ENCODE assay signal across 8 mouse cellular contexts in genomic region chr12:76405971-76406370, GRCm38 (mm10). TPM values are rescaled to one million over a fixed set of nuclear protein-coding genes. Genes with fewer than 3 reads are reported as not detected.
DNase-seq lines count a peak whose midpoint lies in the region; ATAC-seq and TF ChIP-seq lines count a peak whose summit lies in the region.

No protein-coding gene starts in this region.

- peak; percentile 9 for DNase-seq in layer of hippocampus, postnatal 36 days
- DNase-seq in layer of hippocampus, adult 9-11 months = no peak
- peak; percentile 30 for DNase-seq in retina, postnatal 1 day
- DNase-seq in right cerebral cortex, postnatal 10 days (ENCODE audit: low spot score in 2 of 2) = no peak
- no peak for DNase-seq in layer of hippocampus, postnatal 25 days (ENCODE audit: extremely low spot score in 1 of 2, low spot score in 1 of 2)

- no peak for ATAC-seq in heart, embryonic 13.5 days (ENCODE audit: extremely low read depth, insufficient number of reproducible peaks, low FRiP score, low TSS enrichment)
- no peak for ATAC-seq in limb, embryonic 13.5 days (ENCODE audit: low FRiP score, low read depth)

- H3K9ac ChIP-seq in heart, embryonic 13.5 days = peak overlapping the region; percentile 77
- 0 out of 2 replicates have a peak overlapping the region, but pooled peaks have one; percentile 13 for H3K9ac ChIP-seq in limb, embryonic 13.5 days

- H3K27me3 ChIP-seq in heart, embryonic 13.5 days (replicated peaks) = peaks cover 35% of the 10 kb centered on the region
- H3K27me3 ChIP-seq in limb, embryonic 13.5 days = peaks cover 42% of the 10 kb centered on the region

- no peak for TF ChIP-seq CTCF in cortical plate, adult 2 months (IDR thresholded peaks at IDR 0.05; ENCODE audit: extremely low read depth, insufficient read depth, low read length)

- WGBS in heart, embryonic 13.5 days = 3% methylated on average over 23 of the region's 23 CpGs
- 2% methylated on average over 23 of the region's 23 CpGs for WGBS in limb, embryonic 13.5 days

- H3K4me3 ChIP-seq in cortical plate, adult 2 months (ENCODE audit: insufficient read depth, low read length) = peak overlapping the region; percentile 71
- peak overlapping the region; percentile 61 for H3K4me3 ChIP-seq in heart, embryonic 13.5 days
- peak overlapping the region; percentile 65 for H3K4me3 ChIP-seq in limb, embryonic 13.5 days

- H3K36me3 ChIP-seq in heart, embryonic 13.5 days = no peaks in the 10 kb centered on the region
- H3K36me3 ChIP-seq in limb, embryonic 13.5 days = no peaks in the 10 kb centered on the region

- H3K27ac ChIP-seq in cortical plate, adult 2 months (ENCODE audit: insufficient read depth, low read length) = no peak overlapping the region
- H3K27ac ChIP-seq in heart, embryonic 13.5 days (replicated peaks) = no peak overlapping the region
- no peak overlapping the region for H3K27ac ChIP-seq in limb, embryonic 13.5 days

- H3K9me3 ChIP-seq in heart, embryonic 13.5 days = no peaks in the 10 kb centered on the region
- H3K9me3 ChIP-seq in limb, embryonic 13.5 days = no peaks in the 10 kb centered on the region

- TF ChIP-seq POLR2A in cortical plate, adult 2 months (IDR thresholded peaks at IDR 0.05; ENCODE audit: extremely low read depth, insufficient read depth, low read length) = no peak

- H3K4me1 ChIP-seq in cortical plate, adult 2 months (ENCODE audit: control insufficient read depth, insufficient read depth, low read length) = peaks cover 3% of the 10 kb centered on the region; the same call in 1 of the 2 replicates
- peaks cover 26% of the 10 kb centered on the region for H3K4me1 ChIP-seq in heart, embryonic 13.5 days
- peaks cover 24% of the 10 kb centered on the region for H3K4me1 ChIP-seq in limb, embryonic 13.5 days

- H3K4me2 ChIP-seq in heart, embryonic 13.5 days = peak overlapping the region; percentile 97
- H3K4me2 ChIP-seq in limb, embryonic 13.5 days (replicated peaks) = peak overlapping the region; percentile 87

RNA-seq across cellular contexts. Expression of gene Hspa2, which starts 2.0 kb away (rescaled TPM):
- 100 to 1,000 TPM; 109 to 116 TPM for total RNA-seq in layer of hippocampus, postnatal 36 days (2021)
- 47.8 and 52.5 TPM in 2 replicates for polyA plus RNA-seq in cortical plate, adult 2 months (2012; rRNA removed)
- 15.1 and 15.5 TPM in 2 replicates for polyA plus RNA-seq in heart, embryonic 13.5 days (2015; fragmentation: Nextera tagmentation; extraction: Ambion mirVana)
- 6.7 TPM in 2 replicates for polyA plus RNA-seq in limb, embryonic 13.5 days (2015; fragmentation: Nextera tagmentation; extraction: Ambion mirVana)
- 100 to 1,000 TPM; 106 to 116 TPM for total RNA-seq in layer of hippocampus, postnatal 25 days (2021)

RNA-seq across cellular contexts. Expression of gene Ppp1r36, which starts 11.4 kb away (rescaled TPM):
- total RNA-seq in layer of hippocampus, postnatal 36 days (2021) = 1 to 10 TPM; 1.7 to 1.8 TPM
- polyA plus RNA-seq in cortical plate, adult 2 months (2012; rRNA removed) = 1.3 and 1.8 TPM in 2 replicates
- polyA plus RNA-seq in heart, embryonic 13.5 days (2015; fragmentation: Nextera tagmentation; extraction: Ambion mirVana) = 2.0 and 3.1 TPM in 2 replicates
- 4.5 and 4.8 TPM in 2 replicates for polyA plus RNA-seq in limb, embryonic 13.5 days (2015; fragmentation: Nextera tagmentation; extraction: Ambion mirVana)
- 1 to 10 TPM in 1 of 2 experiments, under 1 TPM in 1; 0.92 to 1.5 TPM for total RNA-seq in layer of hippocampus, postnatal 25 days (2021)

RNA-seq across cellular contexts. Expression of gene Zbtb1, which starts 35.9 kb away (rescaled TPM):
- total RNA-seq in layer of hippocampus, postnatal 36 days (2021) = 1 to 10 TPM; 7.3 to 8.7 TPM
- 3.5 and 3.7 TPM in 2 replicates for polyA plus RNA-seq in cortical plate, adult 2 months (2012; rRNA removed)
- polyA plus RNA-seq in heart, embryonic 13.5 days (2015; fragmentation: Nextera tagmentation; extraction: Ambion mirVana) = 6.3 and 6.4 TPM in 2 replicates
- 8.9 and 10.1 TPM in 2 replicates for polyA plus RNA-seq in limb, embryonic 13.5 days (2015; fragmentation: Nextera tagmentation; extraction: Ambion mirVana)
- 1 to 10 TPM; 7.0 to 8.3 TPM for total RNA-seq in layer of hippocampus, postnatal 25 days (2021)

RNA-seq across cellular contexts. Expression of gene Zbtb25, which starts 36.6 kb away (rescaled TPM):
- total RNA-seq in layer of hippocampus, postnatal 36 days (2021) = 10 to 100 TPM; 15.7 to 22.1 TPM
- 17.9 and 20.3 TPM in 2 replicates for polyA plus RNA-seq in cortical plate, adult 2 months (2012; rRNA removed)
- 11.8 and 13.2 TPM in 2 replicates for polyA plus RNA-seq in heart, embryonic 13.5 days (2015; fragmentation: Nextera tagmentation; extraction: Ambion mirVana)
- polyA plus RNA-seq in limb, embryonic 13.5 days (2015; fragmentation: Nextera tagmentation; extraction: Ambion mirVana) = 21.6 and 22.3 TPM in 2 replicates
- 10 to 100 TPM; 20.2 to 21.4 TPM for total RNA-seq in layer of hippocampus, postnatal 25 days (2021)

Comparison
In these comparisons a context has a peak if more than half of its experiments do, and no peak if none do; other contexts are left out.
1. DNase-seq: peak in layer of hippocampus, postnatal 36 days (2 of 2) and retina, postnatal 1 day (single experiment); none in layer of hippocampus, adult 9-11 months (single experiment), right cerebral cortex, postnatal 10 days (0 of 2) and layer of hippocampus, postnatal 25 days (0 of 2).
2. Peak in every context shown above with its lines, with median percentiles within 50 percentile points of each other: H3K4me3 ChIP-seq.